In genomic region chr11:61142262-61142661, GRCm38 (mm10) we compare ENCODE assay signal across 1 mouse cellular context.
TF ChIP-seq lines count a peak whose summit lies in the region.

No protein-coding gene starts in this region.

TF ChIP-seq in CH12.LX, 34 proteins besides CTCF, POLR2A, EP300 and RAD21 (continued from another document):
- TF ChIP-seq IRF4 (IDR thresholded peaks at IDR 0.05; ENCODE audit: low read depth, low read length): peak; percentile 84
- no peak for TF ChIP-seq ZNF384 (IDR thresholded peaks at IDR 0.05; ENCODE audit: low read depth, low read length)
- TF ChIP-seq POLR2AphosphoS2 (IDR thresholded peaks at IDR 0.05; ENCODE audit: low read depth, low read length): peak; percentile 62; the same call in 1 of the 2 replicates
- TF ChIP-seq RCOR1 (conservative IDR thresholded peaks at IDR 0.05; ENCODE audit: low read depth, low read length): no peak; the same call in 1 of the 2 replicates
- peak; percentile 94 for TF ChIP-seq ELF1 (IDR thresholded peaks at IDR 0.05; ENCODE audit: low read depth, low read length)
TF ChIP-seq in CH12.LX: peak in this region for 15.
